Mouse (Mus musculus) embryonic facial prominence, embryonic 10.5 days (tissue): ENCODE data around the gene 1700029J07Rik. TPM values are rescaled to one million over a fixed set of nuclear protein-coding genes. Genes with fewer than 3 reads are reported as not detected.

ENCODE experiments used
- DNase-seq: peaks from one replicate; pipeline ENCODE4 v3.0.0-alpha.2; 2017; ENCODE audit warnings: low spot score
- H3K27ac ChIP-seq: fragments of 300-500 bp; sonication (generic); replicated peaks from 2 replicates; pipeline ENCODE4 v1.5.1; 2016; ENCODE audit warnings: mild to moderate bottlenecking
- H3K27me3 ChIP-seq: fragments of 300-500 bp; sonication (generic); replicated peaks from 2 replicates; pipeline ENCODE4 v1.6.1; 2016; ENCODE audit warnings: low read depth, mild to moderate bottlenecking; ENCODE audit not compliant: poor library complexity, severe bottlenecking
- H3K36me3 ChIP-seq: fragments of 300-500 bp; sonication (generic); replicated peaks from 2 replicates; pipeline ENCODE4 v1.6.1; 2016; ENCODE audit warnings: mild to moderate bottlenecking, moderate library complexity
- H3K4me1 ChIP-seq: fragments of 300-500 bp; sonication (generic); 2 replicates; pipeline ENCODE4 v1.6.1; 2016
- H3K4me3 ChIP-seq: fragments of 300-500 bp; sonication (generic); 2 replicates; pipeline ENCODE4 v1.5.1; 2016; ENCODE audit warnings: mild to moderate bottlenecking, moderate library complexity
- H3K9me3 ChIP-seq: fragments of 300-500 bp; sonication (generic); 2 replicates; pipeline ENCODE4 v1.6.1; 2016; ENCODE audit warnings: mild to moderate bottlenecking
- WGBS: fragments of 180-500 bp; shearing (Covaris S2); methylation state at CpG from one replicate; pipeline ENCODE4 v1.1.7; 2016; 5-methylcytosine and 5-hydroxymethylcytosine counted together
- polyA plus RNA-seq: library from polyadenylated mRNA; unstranded; fragments of >200 nt; fragmentation: Nextera tagmentation; extraction: Ambion mirVana; gene quantifications from 2 replicates; pipeline ENCODE4 v1.2.1, GENCODE M21; 2016

1700029J07Rik gene
- polyA plus RNA-seq, 1 experiment from 2014 or later, result 3.8 TPM

GRCm38 (mm10) chr8:45920392-45920791, 54.7 kb downstream of the 1700029J07Rik start:
- no peak for DNase-seq
- 90% methylated on average over 7 of the region's 7 CpGs for WGBS
- peaks cover 7% of the 10 kb centered on the region; the same call in 1 of the 2 replicates for H3K4me1 ChIP-seq
- H3K4me3 ChIP-seq, result no peak overlapping the region
- H3K27ac ChIP-seq, result no peak overlapping the region
- H3K9me3 ChIP-seq, result no peaks in the 10 kb centered on the region
- no peaks in the 10 kb centered on the region for H3K36me3 ChIP-seq
- H3K27me3 ChIP-seq, result no peaks in the 10 kb centered on the region

- 89% methylated on average over 15 of the region's 15 CpGs for WGBS
- DNase-seq, result no peak
- H3K27me3 ChIP-seq, result no peaks in the 10 kb centered on the region
- no peaks in the 10 kb centered on the region for H3K36me3 ChIP-seq
- H3K27ac ChIP-seq, result no peak overlapping the region; the same call in 1 of the 2 replicates
- H3K9me3 ChIP-seq, result no peaks in the 10 kb centered on the region
- peaks cover 7% of the 10 kb centered on the region; the same call in 1 of the 2 replicates for H3K4me1 ChIP-seq
- H3K4me3 ChIP-seq, result no peak overlapping the region
Measured at GRCm38 (mm10) chr8:45918891-45919290, 56.2 kb downstream of the 1700029J07Rik start.

GRCm38 (mm10) chr8:45917040-45917679, 57.9 kb downstream of the 1700029J07Rik start:
- peaks cover 7% of the 10 kb centered on the region; the same call in 1 of the 2 replicates for H3K4me1 ChIP-seq

GRCm38 (mm10) chr8:45916496-45916895, 58.6 kb downstream of the 1700029J07Rik start:
- H3K4me1 ChIP-seq, result peaks cover 7% of the 10 kb centered on the region
- no peak for DNase-seq
- no peaks in the 10 kb centered on the region for H3K27me3 ChIP-seq
- H3K4me3 ChIP-seq, result no peak overlapping the region
- no peaks in the 10 kb centered on the region for H3K36me3 ChIP-seq
- H3K9me3 ChIP-seq, result no peaks in the 10 kb centered on the region
- H3K27ac ChIP-seq, result peak overlapping the region; percentile 14; the same call in 1 of the 2 replicates
- WGBS, result 86% methylated on average over 3 of the region's 3 CpGs

More at GRCm38 (mm10) chr8:45917040-45917679, 57.9 kb downstream of the 1700029J07Rik start:
- H3K4me3 ChIP-seq, result no peak overlapping the region
- no peaks in the 10 kb centered on the region for H3K27me3 ChIP-seq
- 73% methylated on average over 20 of the region's 20 CpGs for WGBS
- H3K36me3 ChIP-seq, result no peaks in the 10 kb centered on the region
- peak; percentile 21 for DNase-seq
- peak overlapping the region; percentile 14 for H3K27ac ChIP-seq
- H3K9me3 ChIP-seq, result no peaks in the 10 kb centered on the region

GRCm38 (mm10) chr8:45913707-45914106, 61.3 kb downstream of the 1700029J07Rik start:
- Histone ChIP-seq H3K27me3 (no peaks in the 10 kb centered on the region), H3K36me3 (no peaks in the 10 kb centered on the region), H3K27ac (no peak overlapping the region), H3K4me3 (no peak overlapping the region), H3K9me3 (no peaks in the 10 kb centered on the region), H3K4me1 (peaks cover 7% of the 10 kb centered on the region)
- 85% methylated on average over 11 of the region's 11 CpGs for WGBS
- DNase-seq, result no peak

GRCm38 (mm10) chr8:45906251-45906619, 68.8 kb downstream of the 1700029J07Rik start:
- Histone ChIP-seq H3K36me3 (no peaks in the 10 kb centered on the region), H3K4me1 (peaks cover 5% of the 10 kb centered on the region; the same call in 1 of the 2 replicates), H3K27ac (no peak overlapping the region), H3K9me3 (no peaks in the 10 kb centered on the region), H3K4me3 (no peak overlapping the region), H3K27me3 (no peaks in the 10 kb centered on the region)
- WGBS, result 84% methylated on average over 4 of the region's 4 CpGs
- DNase-seq, result no peak

- 80% methylated on average over 7 of the region's 7 CpGs for WGBS
- Histone ChIP-seq H3K4me1 (0 out of 2 replicates have a peak, but pooled peaks cover 5% of the 10 kb centered on the region), H3K36me3 (no peaks in the 10 kb centered on the region), H3K9me3 (no peaks in the 10 kb centered on the region), H3K27me3 (no peaks in the 10 kb centered on the region), H3K27ac (no peak overlapping the region), H3K4me3 (no peak overlapping the region)
- no peak for DNase-seq
Measured at GRCm38 (mm10) chr8:45905591-45906250, 69.3 kb downstream of the 1700029J07Rik start.

GRCm38 (mm10) chr8:45903659-45904058, 71.4 kb downstream of the 1700029J07Rik start:
- Histone ChIP-seq H3K27me3 (no peaks in the 10 kb centered on the region), H3K27ac (no peak overlapping the region), H3K4me3 (no peak overlapping the region), H3K4me1 (0 out of 2 replicates have a peak, but pooled peaks cover 5% of the 10 kb centered on the region), H3K9me3 (no peaks in the 10 kb centered on the region), H3K36me3 (no peaks in the 10 kb centered on the region)
- no peak for DNase-seq
- WGBS, result 45% methylated on average over 3 of the region's 3 CpGs

Other genes with a start within 250 kb of the 1700029J07Rik start
- 5.9 and 6.3 TPM in 2 replicates for gene Pdlim3, start 89.8 kb downstream of the 1700029J07Rik start, polyA plus RNA-seq
- 0.08 TPM in 1 of 2 replicates, not detected in the other for gene Ccdc110, start 40.6 kb downstream of the 1700029J07Rik start, polyA plus RNA-seq
- gene Ufsp2, start 276 bp upstream of the 1700029J07Rik start, polyA plus RNA-seq, result 58.9 and 67.5 TPM in 2 replicates
- 0.14 and 0.20 TPM in 2 replicates for gene Lrp2bp, start 24.1 kb upstream of the 1700029J07Rik start, polyA plus RNA-seq
- gene Ankrd37, start 30.5 kb upstream of the 1700029J07Rik start, polyA plus RNA-seq, result 17.9 and 18.7 TPM in 2 replicates
- gene Cfap97, start 176.5 kb upstream of the 1700029J07Rik start, polyA plus RNA-seq, result 20.2 and 25.1 TPM in 2 replicates
- 3.0 and 4.1 TPM in 2 replicates for gene Snx25, start 176.9 kb upstream of the 1700029J07Rik start, polyA plus RNA-seq
- gene Slc25a4, start 236.0 kb upstream of the 1700029J07Rik start, polyA plus RNA-seq, result 543 and 574 TPM in 2 replicates